Mouse (Mus musculus) kidney, postnatal 0 days (tissue): ENCODE data around the gene Ern1. TPM values are rescaled to one million over a fixed set of nuclear protein-coding genes. Genes with fewer than 3 reads are reported as not detected.

Source experiments
- ATAC-seq: fragments of 200-750 bp; cut with Nextera tagmentation; replicated peaks from 2 replicates; pipeline ENCODE4 v1.8.0; 2017; ENCODE audit warnings: low read depth, moderate number of reproducible peaks, moderate TSS enrichment, moderate library complexity; ENCODE audit not compliant: low FRiP score
- DNase-seq: peaks from one replicate; pipeline ENCODE4 v3.0.0-alpha.2; 2016; ENCODE audit warnings: low spot score
- H3K27ac ChIP-seq: fragments of 300-500 bp; sonication (generic); 2 replicates; pipeline ENCODE4 v1.5.1; 2014; ENCODE audit warnings: mild to moderate bottlenecking
- H3K27me3 ChIP-seq: fragments of 300-500 bp; sonication (generic); 2 replicates; pipeline ENCODE4 v1.6.1; 2014; ENCODE audit warnings: low read length, mixed read lengths; ENCODE audit not compliant: insufficient read depth
- H3K36me3 ChIP-seq: fragments of 300-500 bp; sonication (generic); 2 replicates; pipeline ENCODE4 v1.6.1; 2014; ENCODE audit warnings: low read length, mixed read lengths; ENCODE audit not compliant: insufficient read depth
- H3K4me1 ChIP-seq: fragments of 300-500 bp; sonication (generic); replicated peaks from 2 replicates; pipeline ENCODE4 v1.6.1; 2014; ENCODE audit warnings: antibody characterized with exemption, low read length, mixed read lengths; ENCODE audit not compliant: insufficient read depth
- H3K4me2 ChIP-seq: fragments of 300-500 bp; sonication (generic); 2 replicates; pipeline ENCODE4 v1.6.1; 2014; ENCODE audit warnings: mild to moderate bottlenecking, low read length, moderate library complexity, mixed read lengths
- H3K4me3 ChIP-seq: fragments of 300-500 bp; sonication (generic); replicated peaks from 2 replicates; pipeline ENCODE4 v1.5.1; 2014; ENCODE audit warnings: low read depth, low read length
- H3K9ac ChIP-seq: fragments of 300-500 bp; sonication (generic); 2 replicates; pipeline ENCODE4 v1.6.1; 2014; ENCODE audit warnings: low read depth, low read length
- H3K9me3 ChIP-seq: fragments of 300-500 bp; sonication (generic); replicated peaks from 2 replicates; pipeline ENCODE4 v1.6.1; 2016; ENCODE audit warnings: low read length, inconsistent platforms, mixed read lengths
- CTCF ChIP-seq: IDR thresholded peaks from 2 replicates; pipeline ENCODE4 v1.5.1; 2016; ENCODE audit warnings: antibody characterized with exemption, low read depth, mild to moderate bottlenecking, moderate library complexity
- WGBS: fragments of 180-500 bp; shearing (Covaris S2); extraction: QIAGEN DNeasy Blood & Tissue Kit; methylation state at CpG from one replicate; pipeline ENCODE4 v1.1.7; 2014; 5-methylcytosine and 5-hydroxymethylcytosine counted together
- polyA plus RNA-seq: library from polyadenylated mRNA; unstranded; fragments of >200 nt; fragmentation: Nextera tagmentation; extraction: Ambion mirVana; gene quantifications from 2 replicates; pipeline ENCODE4 v1.2.1, GENCODE M21; 2015

Gene Ern1
- polyA plus RNA-seq, 1 experiment from 2014 or later = 3.3 TPM

DNA sequence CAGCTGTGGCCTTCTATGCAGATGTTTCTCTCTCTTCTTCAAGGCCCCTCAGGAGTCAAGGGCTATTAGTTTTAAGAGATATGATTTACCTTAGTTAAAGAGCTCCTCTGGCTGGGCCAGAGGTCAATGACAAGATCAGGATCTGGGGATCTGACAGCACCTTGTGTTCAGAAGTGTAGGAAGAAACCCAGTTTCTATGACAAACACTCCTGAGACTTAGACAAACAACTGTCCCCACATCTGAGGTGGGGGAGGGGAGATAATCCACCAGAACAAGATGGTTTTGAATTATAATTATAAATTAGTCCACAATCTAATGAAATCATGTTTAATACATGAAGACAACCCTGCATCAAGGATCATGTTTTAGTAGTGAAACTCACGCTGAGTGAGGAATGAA, 8.9 kb downstream of the Ern1 start:
- no peaks in the 10 kb centered on the region for H3K27me3 ChIP-seq
- TF ChIP-seq CTCF = no peak
- no peak for DNase-seq
- H3K27ac ChIP-seq = no peak overlapping the region
- H3K4me1 ChIP-seq = no peaks in the 10 kb centered on the region
- no peaks in the 10 kb centered on the region for H3K9me3 ChIP-seq
- ATAC-seq = no peak
- H3K9ac ChIP-seq = no peak overlapping the region
- no peaks in the 10 kb centered on the region for H3K36me3 ChIP-seq
- no peak overlapping the region for H3K4me2 ChIP-seq
- no peak overlapping the region for H3K4me3 ChIP-seq
- 47% methylated on average over 1 of the region's 1 CpGs for WGBS

DNA sequence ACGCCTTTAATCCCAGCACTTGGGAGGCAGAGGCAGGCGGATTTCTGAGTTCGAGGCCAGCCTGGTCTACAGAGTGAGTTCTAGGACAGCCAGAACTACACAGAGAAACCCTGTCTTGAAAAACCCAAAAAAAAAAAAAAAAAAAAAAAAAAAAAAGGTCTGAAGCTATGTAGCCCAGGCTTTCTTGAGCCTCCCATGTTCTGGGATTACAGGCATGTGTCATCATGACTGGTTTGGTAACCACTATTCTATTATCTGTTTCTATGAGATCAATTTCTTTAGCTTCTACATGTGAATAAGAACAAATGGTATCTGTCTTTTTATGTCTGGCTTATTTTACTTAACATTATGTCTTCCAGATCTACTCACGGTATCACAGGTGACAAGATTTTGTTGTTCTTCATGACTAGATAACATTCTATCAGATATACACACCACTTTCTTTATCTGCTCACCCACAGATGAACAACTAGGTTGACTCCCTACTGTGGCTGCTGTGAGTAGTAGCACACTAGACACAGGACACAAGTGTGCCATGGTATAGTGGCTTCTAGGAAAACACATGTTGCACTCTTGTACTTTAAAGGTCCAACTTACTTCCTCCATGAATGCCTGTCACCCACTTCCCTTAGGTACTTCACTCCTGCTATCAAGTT, 10.0 kb downstream of the Ern1 start:
- no peak for DNase-seq
- H3K27ac ChIP-seq = no peak overlapping the region
- H3K4me1 ChIP-seq = no peaks in the 10 kb centered on the region
- WGBS = 92% methylated on average over 4 of the region's 4 CpGs
- ATAC-seq = no peak
- H3K9ac ChIP-seq = no peak overlapping the region
- H3K4me3 ChIP-seq = no peak overlapping the region
- no peaks in the 10 kb centered on the region for H3K9me3 ChIP-seq
- no peaks in the 10 kb centered on the region for H3K27me3 ChIP-seq
- no peak for TF ChIP-seq CTCF
- H3K36me3 ChIP-seq = no peaks in the 10 kb centered on the region
- H3K4me2 ChIP-seq = no peak overlapping the region

DNA sequence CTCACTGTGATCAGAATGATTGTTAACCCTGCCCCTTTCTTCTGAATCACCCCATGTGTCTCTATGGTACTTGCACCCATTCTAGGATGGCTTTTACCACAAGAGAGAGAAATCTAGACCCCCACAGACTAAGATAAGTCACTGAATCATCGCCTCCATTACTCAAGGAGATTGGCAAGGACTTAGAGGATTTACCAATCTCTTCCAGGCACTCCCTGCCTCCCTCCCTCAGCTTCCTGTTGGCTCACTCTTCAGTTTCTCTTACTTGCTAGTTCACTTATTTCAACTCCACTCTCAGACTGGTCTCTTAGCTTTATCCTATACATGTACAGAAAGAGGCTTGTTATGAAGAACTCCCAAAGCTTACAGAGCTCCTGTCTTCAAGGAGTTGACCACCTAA, 12.3 kb downstream of the Ern1 start:
- no peak for DNase-seq

DNA sequence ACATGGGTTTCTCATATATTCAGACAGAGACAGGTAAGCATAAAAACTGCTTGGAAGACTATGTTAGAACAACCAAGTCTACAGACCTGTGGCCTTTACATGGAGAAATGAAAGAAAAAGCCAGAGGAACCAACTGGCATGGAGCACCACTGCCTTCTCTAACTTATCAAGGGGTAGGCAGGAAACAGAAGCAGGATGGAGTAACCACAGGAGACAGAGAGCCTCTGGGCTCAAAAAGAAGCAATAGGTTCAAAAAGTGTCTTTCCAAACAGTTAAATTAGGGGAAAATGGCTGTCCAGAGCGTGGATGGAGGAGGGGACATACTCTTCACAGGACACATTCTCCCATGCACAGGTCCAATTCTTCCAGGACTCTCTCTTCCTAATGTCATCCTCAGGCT, 16.0 kb downstream of the Ern1 start:
- H3K36me3 ChIP-seq = no peaks in the 10 kb centered on the region
- ATAC-seq (no peak), DNase-seq (no peak)

More for the DNA sequence above, 12.3 kb downstream of the Ern1 start:
- Histone ChIP-seq H3K27ac (no peak overlapping the region), H3K4me3 (no peak overlapping the region), H3K9me3 (no peaks in the 10 kb centered on the region), H3K9ac (no peak overlapping the region), H3K36me3 (no peaks in the 10 kb centered on the region), H3K4me1 (0 out of 2 replicates have a peak, but pooled peaks cover 4% of the 10 kb centered on the region), H3K27me3 (no peaks in the 10 kb centered on the region), H3K4me2 (no peak overlapping the region)
- ATAC-seq = no peak
- no peak for TF ChIP-seq CTCF
- 77% methylated on average over 1 of the region's 1 CpGs for WGBS

DNA sequence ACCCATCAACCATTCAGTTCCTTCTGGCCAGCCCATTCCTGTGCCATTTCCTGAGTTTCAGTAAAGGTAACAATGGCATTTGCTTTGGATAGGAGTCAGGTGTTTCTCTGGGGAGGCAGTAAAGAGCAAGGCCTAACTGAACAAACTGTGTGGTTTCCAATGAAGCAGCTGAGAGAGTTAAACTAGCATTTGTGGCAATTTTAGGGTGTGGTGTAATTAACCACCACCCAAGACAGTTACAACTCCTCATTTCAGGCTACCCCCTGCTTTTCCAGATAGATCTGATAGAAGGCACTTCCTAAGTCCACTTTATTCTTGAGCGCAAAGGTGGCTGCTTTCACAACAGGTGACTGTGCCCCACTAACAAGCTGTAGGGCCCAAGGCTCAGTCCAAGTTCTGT, 19.1 kb downstream of the Ern1 start:
- Histone ChIP-seq H3K27me3 (no peaks in the 10 kb centered on the region), H3K9ac (no peak overlapping the region), H3K36me3 (no peaks in the 10 kb centered on the region), H3K27ac (no peak overlapping the region), H3K4me1 (0 out of 2 replicates have a peak, but pooled peaks cover 4% of the 10 kb centered on the region), H3K9me3 (no peaks in the 10 kb centered on the region), H3K4me2 (no peak overlapping the region), H3K4me3 (no peak overlapping the region)
- WGBS = 96% methylated on average over 1 of the region's 1 CpGs
- ATAC-seq = no peak
- DNase-seq = no peak
- no peak for TF ChIP-seq CTCF

More for the DNA sequence above, 16.0 kb downstream of the Ern1 start:
- Histone ChIP-seq H3K27me3 (no peaks in the 10 kb centered on the region), H3K4me1 (0 out of 2 replicates have a peak, but pooled peaks cover 4% of the 10 kb centered on the region), H3K9ac (no peak overlapping the region), H3K4me2 (no peak overlapping the region), H3K9me3 (no peaks in the 10 kb centered on the region), H3K4me3 (no peak overlapping the region), H3K27ac (no peak overlapping the region)
- WGBS = 100% methylated on average over 1 of the region's 1 CpGs
- no peak for TF ChIP-seq CTCF

DNA sequence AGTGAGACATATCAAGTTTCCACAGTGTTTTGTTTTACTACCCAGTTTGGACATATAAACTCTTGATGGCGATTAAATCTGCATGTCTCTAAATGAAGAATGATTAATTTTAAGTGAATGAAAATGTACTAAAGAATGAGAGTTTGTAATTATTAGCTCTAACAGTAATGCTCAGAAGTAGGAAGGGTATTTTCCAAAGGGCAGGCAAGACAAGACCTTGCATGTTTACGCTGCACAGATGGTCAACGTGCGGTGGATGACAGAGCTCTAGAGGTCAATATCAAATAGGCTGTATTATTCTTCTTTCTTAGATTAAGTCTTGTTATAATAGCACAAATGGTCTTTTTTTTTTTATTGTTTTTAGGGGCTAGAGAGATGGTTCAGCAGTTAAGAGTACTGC, 21.7 kb downstream of the Ern1 start:
- no peak overlapping the region for H3K4me2 ChIP-seq
- H3K36me3 ChIP-seq = no peaks in the 10 kb centered on the region
- H3K4me3 ChIP-seq = no peak overlapping the region
- H3K9me3 ChIP-seq = no peaks in the 10 kb centered on the region
- 0 out of 2 replicates have a peak, but pooled peaks cover 2% of the 10 kb centered on the region for H3K4me1 ChIP-seq
- no peak overlapping the region for H3K9ac ChIP-seq
- no peak for TF ChIP-seq CTCF
- 65% methylated on average over 4 of the region's 4 CpGs for WGBS
- no peak overlapping the region for H3K27ac ChIP-seq
- DNase-seq (no peak), ATAC-seq (no peak)
- no peaks in the 10 kb centered on the region for H3K27me3 ChIP-seq

DNA sequence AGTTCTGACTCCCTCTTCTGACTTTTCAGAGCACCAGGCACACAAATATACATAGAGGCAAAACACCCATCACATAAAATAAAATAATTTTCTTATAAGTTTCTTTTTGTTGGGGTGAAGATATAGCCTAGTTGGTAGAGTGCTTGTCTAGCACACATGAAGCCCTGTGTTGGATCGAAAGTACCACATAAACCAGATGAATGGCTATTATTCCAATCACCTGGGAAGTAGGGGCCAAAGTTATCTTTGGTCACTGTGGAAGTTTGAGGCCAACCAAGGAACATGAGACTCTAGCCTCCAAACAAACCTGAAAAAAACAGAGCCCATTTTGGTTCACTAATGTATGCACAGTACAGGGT, 22.1 kb downstream of the Ern1 start:
- Histone ChIP-seq H3K9ac (no peak overlapping the region), H3K27ac (no peak overlapping the region), H3K9me3 (no peaks in the 10 kb centered on the region), H3K4me1 (no peaks in the 10 kb centered on the region), H3K27me3 (no peaks in the 10 kb centered on the region), H3K36me3 (no peaks in the 10 kb centered on the region), H3K4me3 (no peak overlapping the region), H3K4me2 (no peak overlapping the region)
- no peak for TF ChIP-seq CTCF
- ATAC-seq (no peak), DNase-seq (no peak)
- WGBS = 91% methylated on average over 1 of the region's 1 CpGs
